Mouse (Mus musculus) 3T3-L1 (cell line): ENCODE measurements around the gene Cacna1c.

Source experiments
- DNase-seq: peaks from one replicate; pipeline ENCODE4 v3.0.0-alpha.2; 2015; ENCODE audit warnings: low read depth, low spot score

Cacna1c gene

GRCm38 (mm10) chr6:119145109-119145508 is 51.1 kb downstream of the Cacna1c start:
- no peak for DNase-seq

GRCm38 (mm10) chr6:119139561-119139960 is 56.7 kb downstream of the Cacna1c start:
- peak; percentile 63 for DNase-seq

- no peak for DNase-seq
These were observed 58.5 kb downstream of the Cacna1c start for GRCm38 (mm10) chr6:119137768-119138167.

GRCm38 (mm10) chr6:119132863-119133262 is 63.4 kb downstream of the Cacna1c start:
- DNase-seq: no peak

GRCm38 (mm10) chr6:119132111-119132735 is 64.0 kb downstream of the Cacna1c start:
- no peak for DNase-seq

- DNase-seq: peak; percentile 57
These were observed 66.6 kb downstream of the Cacna1c start for GRCm38 (mm10) chr6:119129664-119130063.

GRCm38 (mm10) chr6:119128521-119128920 is 67.7 kb downstream of the Cacna1c start:
- DNase-seq: no peak

- no peak for DNase-seq
These were observed 68.1 kb downstream of the Cacna1c start for GRCm38 (mm10) chr6:119128076-119128475.

- no peak for DNase-seq
These were observed 69.2 kb downstream of the Cacna1c start for GRCm38 (mm10) chr6:119126991-119127390.

GRCm38 (mm10) chr6:119118371-119118770 is 77.8 kb downstream of the Cacna1c start:
- no peak for DNase-seq

GRCm38 (mm10) chr6:119116290-119116689 is 79.9 kb downstream of the Cacna1c start:
- DNase-seq: peak; percentile 29

GRCm38 (mm10) chr6:119113362-119113761 is 82.9 kb downstream of the Cacna1c start:
- no peak for DNase-seq

- no peak for DNase-seq
These were observed 85.8 kb downstream of the Cacna1c start for GRCm38 (mm10) chr6:119110369-119110768.

- DNase-seq: peak; percentile 82
These were observed 87.5 kb downstream of the Cacna1c start for GRCm38 (mm10) chr6:119108466-119109394.

GRCm38 (mm10) chr6:119107856-119108465 is 88.3 kb downstream of the Cacna1c start:
- DNase-seq: peak; percentile 63

GRCm38 (mm10) chr6:119107140-119107855 is 88.9 kb downstream of the Cacna1c start:
- DNase-seq: peak; percentile 28

GRCm38 (mm10) chr6:119106726-119107125 is 89.5 kb downstream of the Cacna1c start:
- no peak for DNase-seq

- no peak for DNase-seq
These were observed 90.3 kb downstream of the Cacna1c start for GRCm38 (mm10) chr6:119105651-119106595.

- peak; percentile 85 for DNase-seq
These were observed 92.0 kb downstream of the Cacna1c start for GRCm38 (mm10) chr6:119104246-119104645.

- DNase-seq: no peak
These were observed 93.3 kb downstream of the Cacna1c start for GRCm38 (mm10) chr6:119102936-119103335.
